Mouse (Mus musculus): ENCODE measurements at regions not wholly inside any gene's neighbourhood (a gene's known extent, or its start where the extent isn't known, plus 50 kb on each side); places are given as distances from the start of the nearest gene placed in this dataset.

DNA sequence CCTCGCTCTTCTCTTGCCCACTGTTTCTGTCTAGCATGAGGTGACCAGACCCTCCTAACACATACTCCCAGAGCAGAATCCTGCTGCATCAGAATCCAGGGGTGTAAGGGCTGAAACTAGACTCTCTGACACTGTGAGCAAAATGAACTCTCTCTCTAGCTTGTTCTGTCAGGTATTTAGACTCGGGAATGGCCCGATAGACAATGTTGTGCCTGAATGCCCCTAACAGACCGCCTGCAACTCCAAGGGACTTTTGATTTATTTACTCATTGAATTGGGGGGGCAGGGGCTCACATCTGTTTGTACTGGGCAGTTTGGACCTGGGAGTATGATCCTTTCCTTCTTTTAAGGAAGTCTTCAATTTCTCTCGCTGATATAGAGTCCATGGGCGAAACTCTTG is 469.3 kb upstream of the Trpc7 start:
- no peak for DNase-seq (ENCODE audit: low read depth)

GRCm38 (mm10) chr13:57364396-57364795 is 468.6 kb upstream of the Trpc7 start:
- no peak for DNase-seq (ENCODE audit: low read depth)

- DNase-seq (ENCODE audit: low read depth) = no peak
These were observed 466.8 kb upstream of the Trpc7 start for GRCm38 (mm10) chr13:57362563-57362962.

- no peak for DNase-seq (ENCODE audit: low read depth)
These were observed 465.5 kb upstream of the Trpc7 start for GRCm38 (mm10) chr13:57361286-57361685.

- no peak for DNase-seq (ENCODE audit: low read depth)
These were observed 458.8 kb upstream of the Trpc7 start for GRCm38 (mm10) chr13:57354606-57355005.

GRCm38 (mm10) chr13:57353976-57354375 is 458.2 kb upstream of the Trpc7 start:
- DNase-seq (ENCODE audit: low read depth) = no peak

DNA sequence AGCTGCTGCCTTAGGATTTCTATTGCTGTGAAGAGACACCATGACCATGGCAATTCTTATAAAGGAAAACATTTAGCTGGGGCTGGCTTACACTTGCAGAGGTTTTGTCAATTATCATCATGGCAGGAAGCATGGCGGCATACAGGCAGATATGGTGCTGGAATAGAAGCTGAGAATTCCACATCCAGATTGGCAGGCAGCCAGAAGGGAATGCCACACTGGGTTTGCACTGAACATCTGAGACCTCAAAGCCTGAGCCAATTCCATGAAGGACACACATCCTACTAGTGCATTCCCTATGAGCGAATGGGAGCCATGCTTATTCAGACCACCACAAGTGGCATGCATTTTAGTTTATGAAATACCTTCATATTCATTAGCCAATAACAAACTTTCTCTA is 455.0 kb upstream of the Trpc7 start:
- no peak for DNase-seq (ENCODE audit: low read depth)

DNA sequence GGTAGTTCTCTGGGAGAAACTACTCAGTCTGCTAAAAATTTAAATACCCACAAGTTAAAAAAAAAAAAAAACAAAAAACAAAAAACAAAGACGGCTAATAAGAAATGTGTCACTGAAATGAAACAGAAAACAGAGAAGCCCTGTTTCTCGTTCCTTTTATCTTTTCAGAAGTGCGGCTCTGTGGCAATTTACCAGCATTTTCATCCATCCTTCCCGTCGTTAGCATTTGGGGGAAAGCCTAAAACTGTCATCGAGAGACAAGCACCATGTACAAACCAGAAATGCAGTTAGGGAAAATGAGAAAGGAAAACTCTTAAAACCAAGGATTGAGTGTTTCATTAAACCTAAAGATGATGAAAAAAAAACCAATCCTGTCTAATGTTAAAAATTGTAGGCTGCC is 442.9 kb upstream of the Trpc7 start:
- DNase-seq (ENCODE audit: low read depth) = no peak

- no peak for DNase-seq (ENCODE audit: low read depth)
These were observed 440.8 kb upstream of the Trpc7 start for GRCm38 (mm10) chr13:57336596-57336995.

GRCm38 (mm10) chr13:57332976-57333375 is 437.2 kb upstream of the Trpc7 start:
- DNase-seq (ENCODE audit: low read depth) = no peak

DNA sequence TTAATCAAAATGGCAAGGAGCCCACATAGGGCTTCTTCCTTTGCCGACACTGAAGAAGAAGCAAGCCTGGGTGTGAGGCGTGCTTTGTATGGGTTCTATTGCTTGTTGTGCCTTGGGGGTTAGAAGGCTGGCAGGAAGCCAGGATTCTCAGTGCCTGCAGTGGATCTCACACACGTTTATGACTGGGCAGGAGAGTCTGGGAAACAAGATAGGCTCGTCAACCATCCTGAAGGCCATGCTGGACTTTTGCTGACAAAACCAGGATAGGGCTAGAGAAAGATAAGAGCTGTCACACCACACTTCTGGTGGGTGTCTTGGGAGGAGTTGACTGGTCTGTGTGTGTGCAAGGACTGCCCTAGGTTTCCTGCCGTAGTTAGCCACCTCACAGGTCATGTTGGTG is 436.1 kb upstream of the Trpc7 start:
- DNase-seq (ENCODE audit: low read depth) = no peak

DNA sequence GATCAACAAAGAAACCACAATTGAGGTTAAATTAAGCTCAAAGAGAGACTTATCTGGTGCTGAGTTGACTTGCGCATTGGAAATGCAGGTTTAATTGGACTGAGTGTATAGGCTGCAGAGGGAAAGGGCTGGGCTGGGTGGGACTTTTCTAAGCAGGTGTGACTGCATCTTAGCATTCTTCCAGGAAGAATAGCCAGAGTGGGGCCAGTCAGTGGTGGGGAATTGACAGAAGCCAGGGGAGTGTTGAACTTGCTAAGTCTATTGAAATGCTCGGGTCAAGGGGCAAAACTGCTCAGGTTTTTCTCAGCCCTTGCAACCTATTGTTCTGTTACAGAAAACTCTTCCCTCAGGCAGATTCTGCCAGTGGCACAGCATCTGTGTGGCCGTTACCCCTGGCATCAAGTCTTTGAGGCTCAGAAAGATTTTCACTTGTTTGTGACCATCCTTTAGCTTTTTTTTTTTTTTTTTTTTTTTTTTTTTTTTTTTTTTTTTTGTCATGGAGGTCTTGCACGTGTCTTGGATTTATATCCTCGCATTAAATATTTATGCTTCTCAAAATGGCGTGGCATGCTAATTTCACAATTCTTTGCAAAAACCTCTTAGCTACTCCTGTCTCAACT is 429.6 kb upstream of the Trpc7 start:
- DNase-seq (ENCODE audit: low read depth) = no peak

DNA sequence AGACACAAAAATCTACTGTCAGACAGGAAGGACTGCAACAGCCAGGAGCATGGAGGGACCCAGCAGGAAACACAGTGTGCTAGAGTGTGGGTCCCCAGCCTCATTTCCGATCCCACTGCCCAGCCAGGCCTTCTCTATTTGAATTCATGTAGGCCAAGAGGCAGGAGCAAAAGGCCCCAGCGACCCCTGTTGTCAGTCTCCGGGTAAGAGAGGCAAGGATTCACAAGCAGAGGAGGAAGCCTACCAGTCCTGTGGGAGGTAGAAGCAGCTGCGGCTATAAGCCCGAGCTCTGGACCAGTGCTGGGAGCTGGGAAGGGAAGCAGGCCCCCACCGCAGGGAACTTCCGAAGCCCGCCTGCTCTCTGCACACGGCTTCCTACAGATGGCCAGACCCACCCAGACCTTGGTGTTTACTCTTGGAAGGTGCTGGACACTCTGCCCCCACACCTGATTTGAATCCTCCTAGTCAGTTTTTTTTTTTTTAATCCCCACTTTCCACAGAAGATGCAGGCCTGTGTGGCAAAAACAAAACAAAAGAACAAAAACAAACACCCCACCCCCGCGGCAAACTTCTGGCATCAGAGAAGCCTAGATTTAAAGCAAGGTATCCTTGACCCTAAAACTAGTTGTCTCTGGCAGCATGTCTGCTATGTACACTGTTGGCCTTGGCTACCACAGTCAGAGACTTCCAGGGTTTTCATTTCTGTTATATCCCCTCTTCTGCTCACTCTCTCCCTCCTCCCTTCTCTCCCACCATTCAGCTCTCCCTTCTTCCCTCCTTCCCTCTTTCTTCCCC is 420.6 kb upstream of the Trpc7 start:
- DNase-seq (ENCODE audit: low read depth) = no peak

GRCm38 (mm10) chr13:57314512-57314911 is 418.7 kb upstream of the Trpc7 start:
- DNase-seq (ENCODE audit: low read depth) = no peak

- no peak for DNase-seq (ENCODE audit: low read depth)
These were observed 417.9 kb upstream of the Trpc7 start for GRCm38 (mm10) chr13:57313731-57314130.

- DNase-seq (ENCODE audit: low read depth) = no peak
These were observed 415.4 kb upstream of the Trpc7 start for GRCm38 (mm10) chr13:57311235-57311634.

- no peak for DNase-seq (ENCODE audit: low read depth)
These were observed 413.8 kb upstream of the Trpc7 start for GRCm38 (mm10) chr13:57309618-57310017.

GRCm38 (mm10) chr13:57307971-57308903 is 412.4 kb upstream of the Trpc7 start:
- DNase-seq (ENCODE audit: low read depth) = no peak

DNA sequence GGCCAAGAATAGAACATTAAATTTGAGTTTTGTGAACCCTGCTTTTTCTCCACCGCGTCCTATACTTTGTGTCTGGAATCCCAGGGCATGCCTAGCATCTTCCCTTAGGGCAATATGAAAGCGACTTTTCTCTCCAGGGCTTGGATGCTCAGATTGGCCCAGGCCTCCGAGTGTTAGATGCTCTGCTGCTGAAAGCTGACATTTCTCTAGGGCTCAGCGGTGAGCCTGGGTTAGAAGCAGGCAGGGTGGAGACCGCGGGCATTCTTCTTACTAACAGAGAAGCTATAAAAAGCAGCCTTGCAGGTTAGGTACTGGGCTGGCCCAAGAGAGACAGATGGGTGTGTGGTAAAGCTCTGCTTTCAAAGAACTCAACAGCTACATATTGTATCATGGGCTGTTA is 409.8 kb upstream of the Trpc7 start:
- no peak for DNase-seq (ENCODE audit: low read depth)

DNA sequence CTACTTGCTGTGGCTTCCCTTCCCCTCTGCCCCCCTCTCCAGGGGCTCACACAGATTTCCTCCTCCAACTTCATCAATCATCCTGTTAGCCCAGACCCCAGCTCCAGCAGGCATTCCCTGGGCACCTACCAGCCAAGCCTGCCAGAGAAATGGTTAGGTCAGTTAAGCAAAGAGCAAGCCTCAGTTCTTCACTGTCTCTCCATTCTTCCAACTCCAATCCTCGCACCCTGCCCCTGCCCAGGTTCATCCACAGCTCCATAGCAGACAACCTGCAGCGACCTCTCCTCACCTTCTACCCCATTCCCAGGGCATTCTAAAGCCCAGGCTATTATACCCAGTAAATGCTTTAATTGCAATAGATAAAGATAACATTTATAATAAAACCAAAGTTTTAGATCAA is 408.0 kb upstream of the Trpc7 start:
- no peak for DNase-seq (ENCODE audit: low read depth)

- DNase-seq (ENCODE audit: low read depth) = no peak
These were observed 396.1 kb upstream of the Trpc7 start for GRCm38 (mm10) chr13:57291737-57292490.

GRCm38 (mm10) chr13:57286168-57286567 is 390.4 kb upstream of the Trpc7 start:
- DNase-seq (ENCODE audit: low read depth) = no peak
